8 mouse cellular contexts compared by ENCODE assay signal in the genomic region with DNA sequence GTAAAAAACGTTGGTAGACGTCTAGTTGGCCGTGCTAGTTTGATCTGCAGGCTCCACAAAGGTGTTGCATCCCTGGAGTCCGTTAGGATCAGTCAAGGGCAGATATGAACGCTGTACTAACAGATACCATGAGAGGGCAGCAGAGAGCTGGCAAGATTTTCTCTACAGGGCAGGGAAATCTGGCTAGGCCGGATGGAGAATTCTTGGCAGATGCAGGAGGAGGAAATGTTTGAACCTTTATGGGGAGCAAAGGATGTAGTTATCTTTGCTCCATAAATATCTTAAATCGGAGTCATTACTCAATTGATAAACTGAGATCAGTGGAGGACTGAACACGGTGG.
DNase-seq lines count a peak whose midpoint lies in the region; ATAC-seq and TF ChIP-seq lines count a peak whose summit lies in the region.

No protein-coding gene starts in this region.

- no peaks in the 10 kb centered on the region for H3K4me1 ChIP-seq in ES-Bruce4 (ENCODE audit: control insufficient read depth, insufficient read depth, low read length)
- H3K4me1 ChIP-seq in liver, embryonic 11.5 days (replicated peaks; ENCODE audit: control insufficient read depth, insufficient read depth, low read length), result no peaks in the 10 kb centered on the region
- H3K4me1 ChIP-seq in neural tube, embryonic 13.5 days (replicated peaks), result no peaks in the 10 kb centered on the region

- no peak overlapping the region for H3K4me3 ChIP-seq in ES-Bruce4 (ENCODE audit: low read depth, low read length)
- no peak overlapping the region for H3K4me3 ChIP-seq in liver, embryonic 11.5 days (ENCODE audit: low read depth, low read length)
- H3K4me3 ChIP-seq in neural tube, embryonic 13.5 days, result no peak overlapping the region

- WGBS in liver, embryonic 11.5 days, result 21% methylated on average over 8 of the region's 8 CpGs
- WGBS in neural tube, embryonic 13.5 days, result 18% methylated on average over 8 of the region's 8 CpGs

- TF ChIP-seq POLR2A in ES-Bruce4 (IDR thresholded peaks at IDR 0.05; ENCODE audit: insufficient read depth, low read length), result no peak

- no peaks in the 10 kb centered on the region for H3K36me3 ChIP-seq in ES-Bruce4 (ENCODE audit: control insufficient read depth, insufficient read depth, low read length, poor library complexity, severe bottlenecking)
- no peaks in the 10 kb centered on the region for H3K36me3 ChIP-seq in liver, embryonic 11.5 days (ENCODE audit: control insufficient read depth, insufficient read depth, low read length)
- no peaks in the 10 kb centered on the region for H3K36me3 ChIP-seq in neural tube, embryonic 13.5 days

- no peaks in the 10 kb centered on the region for H3K27me3 ChIP-seq in ES-Bruce4 (ENCODE audit: control insufficient read depth, insufficient read depth, low read length, poor library complexity, severe bottlenecking)
- H3K27me3 ChIP-seq in liver, embryonic 11.5 days (replicated peaks; ENCODE audit: control insufficient read depth, insufficient read depth, low read length), result no peaks in the 10 kb centered on the region
- no peaks in the 10 kb centered on the region for H3K27me3 ChIP-seq in neural tube, embryonic 13.5 days

- no peak for TF ChIP-seq EP300 in ES-Bruce4 (IDR thresholded peaks at IDR 0.05; ENCODE audit: insufficient read depth, low read depth, low read length)

- H3K9me3 ChIP-seq in ES-Bruce4 (replicated peaks; ENCODE audit: control insufficient read depth, insufficient read depth, low read length, poor library complexity, severe bottlenecking), result no peaks in the 10 kb centered on the region
- no peaks in the 10 kb centered on the region for H3K9me3 ChIP-seq in liver, embryonic 11.5 days (ENCODE audit: control insufficient read depth, low read length)
- H3K9me3 ChIP-seq in neural tube, embryonic 13.5 days, result no peaks in the 10 kb centered on the region

- peak; percentile 53; the same call in 1 of the 2 replicates for ATAC-seq in liver, embryonic 11.5 days (replicated peaks; ENCODE audit: low FRiP score)
- peak; percentile 89; the same call in 1 of the 2 replicates for ATAC-seq in neural tube, embryonic 13.5 days (ENCODE audit: low read depth)

- no peak overlapping the region for H3K9ac ChIP-seq in ES-Bruce4 (ENCODE audit: low read depth, poor library complexity, severe bottlenecking)
- H3K9ac ChIP-seq in liver, embryonic 11.5 days (ENCODE audit: low read depth, low read length), result no peak overlapping the region
- no peak overlapping the region for H3K9ac ChIP-seq in neural tube, embryonic 13.5 days

- H3K4me2 ChIP-seq in liver, embryonic 11.5 days, result no peak overlapping the region
- no peak overlapping the region for H3K4me2 ChIP-seq in neural tube, embryonic 13.5 days

- peak; percentile 81 for DNase-seq in brain, adult 2 months (ENCODE audit: low read depth, low spot score)
- peak; percentile 9 for DNase-seq in fibroblast of lung, adult 2 months (ENCODE audit: low read depth)
- peak; percentile 81 to 90 for DNase-seq in heart, postnatal 10 days
- DNase-seq in kidney, postnatal 14 days, result peak; percentile 70
- peak; percentile 38 for DNase-seq in liver, embryonic 11.5 days (ENCODE audit: low spot score)
- DNase-seq in thymus, postnatal 36 days, result peak; percentile 6

- intact Hi-C loops in heart, postnatal 10 days (cut with DNase I), result loop anchor here (5.0 to 10.0 kb wide), 6 partner anchors 363 to 1900 kb away; a partner anchor contains a TSS

- peak; percentile 35 for TF ChIP-seq CTCF in ES-Bruce4 (IDR thresholded peaks at IDR 0.05; ENCODE audit: low read depth, low read length)

- no peak overlapping the region for H3K27ac ChIP-seq in ES-Bruce4 (ENCODE audit: insufficient read depth, low read length)
- no peak overlapping the region for H3K27ac ChIP-seq in liver, embryonic 11.5 days (ENCODE audit: low read depth, low read length)
- H3K27ac ChIP-seq in neural tube, embryonic 13.5 days (replicated peaks), result no peak overlapping the region

Comparison
In these comparisons a context has a peak if more than half of its experiments do, and no peak if none do; other contexts are left out.
1. DNase-seq: peak in every context shown above with its lines; median percentile 86 in heart, postnatal 10 days; 81 in brain, adult 2 months; 70 in kidney, postnatal 14 days; 38 in liver, embryonic 11.5 days; 9 in fibroblast of lung, adult 2 months; 6 in thymus, postnatal 36 days.